Mouse (Mus musculus) left cerebral cortex, postnatal 14 days (tissue): ENCODE results near the gene Znrf1. TPM values are rescaled to one million over a fixed set of nuclear protein-coding genes. Genes with fewer than 3 reads are reported as not detected.

Experiments used
- DNase-seq, 2 experiments: peaks; one replicate each; pipeline ENCODE4 v3.0.0; 2021 to 2022; ENCODE audit warnings: low spot score in 2 of 2, mixed read lengths in 1 of 2
- intact Hi-C: fragments of 180-260 bp; cut with DNase I; formaldehyde crosslinking; loops from one replicate; pipeline ENCODE4 v1.15.1; 2025
- total RNA-seq, 2 experiments: library from RNA; stranded (reverse); gene quantifications; 2 replicates each; pipeline ENCODE4 v1.2.3; 2021

Gene Znrf1
- total RNA-seq, 2 experiments from 2014 or later: 157 to 170 TPM

DNA sequence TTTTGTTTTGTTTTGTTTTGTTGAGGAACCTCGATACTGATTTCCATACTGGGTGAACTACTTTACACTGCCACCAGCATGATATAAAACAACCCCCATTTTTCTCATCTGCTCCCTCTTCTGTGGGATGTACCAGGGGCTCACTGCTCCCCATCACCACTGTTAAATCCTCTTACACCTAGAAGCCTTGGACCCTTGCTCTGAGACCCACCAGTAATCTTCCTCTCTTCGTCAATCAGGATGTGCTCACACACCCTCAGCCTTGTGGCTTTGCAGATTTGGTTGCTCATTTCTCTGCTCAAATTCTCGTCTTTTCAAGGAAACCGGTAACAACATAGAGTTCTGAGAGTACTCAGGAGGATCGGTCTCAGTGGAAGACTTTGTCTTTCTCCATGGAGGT is 7.8 kb upstream of the Znrf1 start:
- DNase-seq: no peak
- intact Hi-C loops: no loop called here

DNA sequence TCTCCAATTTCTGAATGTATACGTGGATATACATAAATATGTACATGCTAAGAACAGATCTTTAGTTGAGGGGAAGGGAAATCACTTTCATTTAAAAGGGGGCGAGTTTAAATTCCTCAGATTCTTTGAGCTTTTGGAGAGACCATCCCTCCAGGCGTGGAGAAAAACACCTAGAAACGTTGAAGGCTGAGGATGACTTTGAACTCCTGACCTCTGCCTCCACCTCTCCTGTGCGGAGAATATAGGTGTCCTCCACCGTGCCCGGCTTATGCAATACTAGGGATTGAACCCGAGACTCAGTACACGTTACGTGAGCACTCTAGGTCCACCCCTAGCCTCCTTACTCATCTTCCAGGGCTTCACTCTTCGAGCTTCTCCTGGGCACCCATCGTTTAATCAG is 4.7 kb upstream of the Znrf1 start:
- intact Hi-C loops: no loop called here
- DNase-seq: no peak

DNA sequence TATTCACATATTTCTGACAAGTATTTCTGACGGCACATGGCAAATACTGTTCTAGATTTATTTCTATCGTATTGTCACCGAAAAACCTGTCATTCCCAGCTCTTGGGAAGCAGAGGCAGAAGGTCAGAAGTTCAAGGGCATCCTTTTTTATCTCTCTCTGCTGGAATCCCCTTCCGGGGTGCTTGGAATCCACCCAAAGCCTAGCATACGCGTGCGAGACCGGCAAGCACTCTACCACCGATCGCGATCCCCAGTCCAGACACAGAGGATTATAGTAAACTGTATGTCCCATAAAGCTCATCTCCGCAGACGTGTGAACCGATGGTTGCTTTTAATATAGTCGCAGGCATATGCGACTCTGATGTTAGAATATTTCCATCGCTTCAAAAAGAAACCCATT is 4.3 kb upstream of the Znrf1 start:
- no peak for DNase-seq
- intact Hi-C loops: no loop called here

DNA sequence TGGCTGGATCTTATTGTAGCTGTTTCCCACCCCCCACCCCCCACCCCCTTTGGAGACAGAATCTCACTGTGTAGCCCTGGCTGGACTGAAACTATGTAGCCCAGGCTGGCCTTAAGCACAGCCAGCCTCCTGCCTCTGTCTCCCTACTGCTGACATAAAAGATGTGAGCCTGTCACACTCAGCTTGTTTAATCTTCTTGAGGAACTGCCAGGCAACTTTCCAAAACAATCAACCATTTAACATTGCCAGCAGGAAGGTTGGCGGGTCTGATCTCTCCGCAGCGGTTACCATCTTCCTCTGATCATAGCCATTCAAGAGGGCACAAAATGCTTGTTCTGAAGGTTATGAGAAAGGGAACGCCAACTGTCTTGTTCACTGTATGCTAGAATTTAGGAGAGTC is 2.4 kb upstream of the Znrf1 start:
- no peak for DNase-seq
- intact Hi-C loops: no loop called here

DNA sequence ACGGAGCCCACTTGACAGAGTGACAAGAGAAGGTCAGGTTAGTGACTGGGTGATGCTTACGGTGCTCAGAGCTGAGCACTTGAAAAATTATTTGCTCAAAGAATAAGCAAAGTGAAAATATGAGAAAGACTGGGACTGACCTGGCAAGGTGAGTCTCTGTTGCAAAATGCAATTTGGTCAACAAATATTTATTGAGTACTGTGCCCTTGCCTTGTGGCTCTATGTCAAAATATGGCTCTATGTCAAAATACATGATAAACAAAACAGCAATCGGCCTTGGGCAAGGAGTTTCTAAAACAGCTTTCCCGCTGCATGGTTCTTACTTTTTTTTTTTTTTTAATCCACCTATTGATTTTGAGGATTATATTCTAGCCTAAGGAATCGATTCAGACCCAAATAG is 406 bp upstream of the Znrf1 start:
- intact Hi-C loops: loop anchor here (5.0 kb wide), 1 partner anchor 107 kb away; the partner anchor contains the start of gene Zfp1
- no peak for DNase-seq

DNA sequence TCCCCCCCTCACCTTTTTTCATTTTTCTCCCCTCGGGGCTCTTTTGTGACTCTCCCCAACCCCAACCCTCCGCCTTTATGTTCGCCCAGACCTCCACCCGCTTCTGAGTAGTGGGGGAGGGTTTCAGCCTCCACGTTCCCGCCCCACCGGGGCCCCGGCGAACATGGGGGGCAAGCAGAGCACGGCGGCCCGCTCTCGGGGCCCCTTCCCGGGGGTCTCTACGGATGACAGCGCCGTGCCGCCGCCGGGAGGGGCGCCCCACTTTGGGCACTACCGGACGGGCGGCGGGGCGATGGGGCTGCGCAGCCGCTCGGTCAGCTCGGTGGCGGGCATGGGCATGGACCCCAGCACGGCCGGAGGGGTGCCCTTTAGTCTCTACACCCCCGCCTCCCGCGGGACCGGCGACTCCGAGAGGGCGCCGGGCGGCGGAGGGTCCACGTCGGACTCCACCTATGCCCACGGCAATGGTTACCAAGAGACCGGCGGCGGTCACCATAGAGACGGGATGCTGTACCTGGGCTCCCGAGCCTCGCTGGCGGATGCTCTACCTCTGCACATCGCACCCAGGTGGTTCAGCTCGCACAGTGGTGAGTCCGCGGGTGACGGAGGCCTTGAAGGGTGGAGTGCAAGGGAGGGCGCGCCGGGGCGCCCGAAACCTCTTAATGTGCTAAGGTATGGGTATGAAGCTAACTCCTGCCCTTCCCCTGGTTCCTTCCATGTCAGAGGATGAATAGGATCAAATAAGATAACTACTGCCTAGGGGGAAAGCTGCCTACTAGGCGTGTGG is 1.3 kb downstream of the Znrf1 start:
- peak; percentile 39 to 51 for DNase-seq
- intact Hi-C loops: loop anchor here (2.0 to 5.0 kb wide), 2 partner anchors 88 to 105 kb away; partner anchors contain the start of gene Zfp1

DNA sequence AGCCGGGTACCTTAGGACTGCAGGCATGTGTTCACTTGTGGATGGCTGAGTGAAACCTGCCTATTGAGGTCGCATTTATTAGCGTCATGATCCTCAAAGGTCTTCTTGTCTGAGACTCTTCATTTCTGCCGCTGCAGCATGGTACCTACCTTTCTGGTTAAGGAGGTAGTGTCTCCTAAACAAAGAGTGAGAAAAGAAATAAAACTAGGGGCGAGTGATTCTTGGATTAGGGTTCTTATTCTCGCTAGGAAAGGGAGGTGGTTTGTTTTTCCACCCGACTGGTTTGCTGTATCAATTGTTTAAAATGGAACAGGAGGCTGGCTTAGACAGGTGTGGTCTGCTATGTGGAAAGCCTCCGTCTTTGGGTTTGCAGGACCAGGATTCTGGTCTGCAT is 1.9 kb downstream of the Znrf1 start:
- no peak for DNase-seq
- intact Hi-C loops: loop anchor here (2.0 to 5.0 kb wide), 2 partner anchors 87 to 105 kb away; partner anchors contain the start of gene Zfp1

DNA sequence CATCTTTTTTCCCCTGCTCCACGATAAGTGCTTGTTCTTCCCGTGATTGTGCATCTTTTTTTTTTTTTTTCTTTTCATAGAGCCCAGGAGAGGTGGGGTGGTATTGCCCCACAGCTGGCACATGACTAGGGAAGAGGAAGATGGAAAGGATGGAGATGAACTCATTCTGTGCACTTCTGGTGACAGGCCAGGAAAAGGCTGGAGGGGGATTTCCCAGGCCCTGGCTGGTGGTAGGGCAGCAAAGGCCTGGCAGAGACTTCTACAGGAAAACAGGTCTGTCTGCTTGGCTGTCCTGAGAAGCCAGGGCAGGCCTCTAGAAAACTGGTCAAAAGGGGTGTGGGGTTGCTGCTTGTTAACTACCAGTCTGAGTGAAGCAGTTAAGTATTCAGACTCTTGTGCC is 2.3 kb downstream of the Znrf1 start:
- no peak for DNase-seq
- intact Hi-C loops: loop anchor here (5.0 kb wide), 1 partner anchor 104 kb away; the partner anchor contains the start of gene Zfp1

DNA sequence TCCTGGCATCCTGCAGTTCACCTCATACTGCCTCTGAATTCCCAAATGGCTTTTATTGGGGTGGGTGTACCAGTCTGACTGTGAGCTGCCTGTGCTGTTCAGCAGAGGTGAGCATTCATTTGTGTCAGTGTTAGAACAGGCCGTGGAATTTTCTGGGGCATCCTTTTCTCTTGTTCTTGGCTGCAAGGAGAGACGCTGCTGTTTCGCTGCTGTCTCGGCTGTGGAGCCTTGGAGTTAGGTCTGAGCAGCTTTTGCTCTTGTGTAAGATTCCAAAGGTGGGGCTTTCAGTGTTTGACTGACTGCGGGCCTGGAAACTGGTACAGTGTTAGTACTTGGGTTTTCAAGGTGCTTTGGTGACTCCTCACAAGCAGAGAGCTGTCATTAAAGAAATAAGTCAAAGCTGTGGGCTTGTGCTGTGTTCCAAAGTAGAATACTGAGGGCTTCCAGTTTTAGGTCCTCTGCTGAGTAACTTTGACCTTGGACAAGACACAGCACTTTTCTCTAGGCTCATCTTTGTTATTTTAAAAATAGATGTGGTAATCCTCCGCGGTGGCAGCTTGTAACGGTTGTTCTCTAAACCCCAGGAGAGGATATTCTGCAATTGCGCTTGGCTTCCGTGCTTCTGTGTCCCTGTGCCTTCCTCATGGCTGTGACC is 3.7 kb downstream of the Znrf1 start:
- intact Hi-C loops: loop anchor here (5.0 kb wide), 1 partner anchor 103 kb away; the partner anchor contains the start of gene Zfp1
- no peak for DNase-seq

DNA sequence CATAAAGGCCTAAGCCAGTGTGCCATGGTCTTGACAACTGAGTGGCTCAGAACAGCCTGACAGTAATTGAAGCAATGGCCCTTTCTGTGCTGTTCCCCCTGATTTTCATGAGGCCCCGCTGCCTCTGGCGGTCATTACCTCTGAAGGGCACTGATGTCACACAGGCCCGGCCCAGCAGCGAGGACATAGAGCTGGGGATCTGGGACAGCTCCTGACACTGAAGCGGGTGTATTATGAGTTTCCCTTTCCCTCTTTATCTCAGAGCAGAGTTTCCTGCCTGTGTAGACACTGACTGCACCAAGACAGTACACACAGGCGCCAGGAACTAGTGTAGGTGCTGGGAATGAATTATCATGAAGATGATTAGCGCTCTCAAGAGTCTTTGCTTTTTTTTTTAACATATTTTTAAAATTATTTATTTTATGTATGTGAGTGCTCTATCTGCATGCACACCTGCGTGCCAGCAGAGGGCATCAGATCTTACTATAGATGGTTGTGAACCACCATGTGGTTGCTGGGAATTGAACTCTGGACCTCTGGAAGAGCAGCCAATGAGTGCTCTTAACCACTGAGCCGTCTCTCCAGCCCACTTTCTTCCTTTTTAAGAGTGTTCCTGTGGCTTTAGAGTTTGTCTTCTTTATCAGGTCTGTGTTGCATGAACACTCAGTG is 7.9 kb downstream of the Znrf1 start:
- intact Hi-C loops: no loop called here
- DNase-seq: no peak

DNA sequence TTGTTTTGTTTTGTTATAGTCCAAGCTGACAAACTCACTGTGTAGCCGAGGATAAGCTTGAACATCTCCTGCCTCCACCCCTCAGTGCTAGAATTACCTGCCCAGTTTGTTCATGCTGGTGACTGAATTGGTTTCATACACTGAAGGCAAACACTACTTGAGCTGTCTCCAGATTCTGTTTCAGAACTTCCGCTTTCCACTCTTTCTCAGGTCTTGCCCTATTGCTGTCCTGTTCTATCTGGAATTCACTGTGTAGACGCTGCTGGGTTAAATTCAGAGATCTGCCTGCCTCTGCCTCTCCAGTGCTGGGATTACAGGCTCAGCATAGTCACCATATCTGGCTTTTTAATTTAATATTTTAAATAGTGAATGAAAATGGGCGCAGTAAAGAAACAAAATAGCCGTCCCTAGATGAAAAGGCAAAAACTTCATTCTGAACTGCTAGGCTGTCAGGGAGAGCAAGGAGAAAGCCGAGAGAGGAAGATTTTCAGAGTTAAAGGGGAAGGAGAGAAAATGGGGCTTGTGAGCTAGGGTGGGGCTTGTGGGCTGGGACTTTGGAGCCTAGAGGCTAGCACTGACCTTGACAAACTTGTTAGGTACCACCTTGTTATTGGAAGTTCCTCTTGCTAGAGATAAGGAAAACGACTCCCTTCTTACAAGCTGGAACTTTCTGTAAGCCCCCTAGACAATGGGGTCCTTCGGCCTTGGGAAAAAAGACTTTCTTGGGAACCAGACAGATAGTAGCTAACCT is 9.7 kb downstream of the Znrf1 start:
- no peak for DNase-seq
- intact Hi-C loops: no loop called here

DNA sequence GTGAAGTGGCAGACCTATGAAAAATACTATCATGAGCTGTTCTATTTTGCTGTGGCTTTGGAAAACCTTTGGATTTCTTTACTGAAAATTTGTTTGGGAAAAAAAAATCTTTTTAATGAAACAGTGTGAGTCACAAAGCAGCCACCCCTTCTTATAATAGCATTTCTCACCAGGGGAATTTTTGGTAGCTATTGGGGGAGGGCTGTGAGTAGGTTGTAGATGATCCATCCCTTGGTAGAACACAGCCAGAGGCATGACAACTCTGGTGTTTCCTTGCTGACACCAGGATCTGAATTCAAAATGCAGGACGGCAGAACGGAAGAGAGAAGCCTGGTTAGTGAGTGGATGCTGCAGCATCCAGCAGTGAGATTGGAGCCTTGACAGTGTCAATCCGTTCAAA is 11.2 kb downstream of the Znrf1 start:
- intact Hi-C loops: no loop called here
- no peak for DNase-seq

DNA sequence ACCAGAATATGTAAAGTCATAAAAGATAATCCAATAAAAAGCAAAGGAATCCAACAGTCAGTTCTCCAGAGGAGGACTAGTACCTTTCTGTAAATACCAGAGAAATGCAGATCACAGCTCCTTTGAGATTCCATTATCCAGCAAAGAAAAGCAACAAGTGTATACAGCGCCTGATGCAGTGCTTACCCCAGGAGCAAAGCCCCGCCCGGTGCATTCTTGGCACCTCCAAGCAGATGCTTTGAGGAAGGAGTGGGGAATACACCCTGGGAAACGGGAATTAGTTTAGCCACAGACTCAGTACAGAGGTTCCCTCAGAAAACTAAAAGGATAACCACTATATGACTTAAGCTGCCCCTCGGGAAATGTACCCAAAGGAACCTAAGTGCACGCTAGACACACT is 12.3 kb downstream of the Znrf1 start:
- intact Hi-C loops: no loop called here
- DNase-seq: no peak

DNA sequence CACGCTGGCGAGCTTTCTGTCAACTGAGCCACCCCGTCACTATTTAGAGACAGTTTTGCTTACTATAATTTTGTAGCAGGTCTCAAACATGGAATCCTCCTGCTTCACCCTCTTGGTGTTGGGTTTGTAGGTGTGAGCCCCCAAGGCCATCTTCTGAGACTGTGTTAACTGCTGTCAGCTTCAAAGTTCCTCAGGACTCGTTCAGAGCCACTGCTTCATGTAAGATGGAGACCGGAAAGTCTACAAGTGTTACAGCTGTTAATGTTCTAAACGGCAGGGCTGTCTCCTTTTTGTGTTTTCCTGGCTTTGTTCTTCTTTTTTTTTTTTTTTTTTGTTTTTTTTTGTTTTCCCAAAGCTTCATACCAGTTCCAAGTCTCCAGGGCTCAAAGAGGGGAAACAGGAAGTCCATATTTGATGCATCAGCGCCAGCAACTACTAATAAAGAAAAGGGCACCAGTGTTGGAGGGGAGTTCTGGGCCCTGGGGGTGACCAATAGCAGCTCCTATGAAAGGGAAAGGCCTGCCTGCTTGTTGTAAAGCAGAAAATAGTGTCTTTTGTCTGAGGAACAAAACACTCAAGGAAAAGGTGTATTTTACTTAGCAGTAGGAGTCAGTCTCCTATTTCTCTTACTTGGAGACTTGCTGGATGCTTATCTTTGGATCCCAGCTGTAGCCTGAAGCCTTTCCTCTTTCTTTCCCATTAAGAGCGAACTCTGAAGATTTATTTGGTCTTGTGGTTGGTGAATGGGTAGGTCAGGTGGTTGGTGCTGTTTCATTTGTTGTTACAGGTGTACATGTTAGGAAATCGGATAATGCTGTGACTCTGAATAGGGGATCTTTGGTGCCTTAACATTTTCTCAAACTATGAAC is 14.3 kb downstream of the Znrf1 start:
- no peak for DNase-seq
- intact Hi-C loops: no loop called here

DNA sequence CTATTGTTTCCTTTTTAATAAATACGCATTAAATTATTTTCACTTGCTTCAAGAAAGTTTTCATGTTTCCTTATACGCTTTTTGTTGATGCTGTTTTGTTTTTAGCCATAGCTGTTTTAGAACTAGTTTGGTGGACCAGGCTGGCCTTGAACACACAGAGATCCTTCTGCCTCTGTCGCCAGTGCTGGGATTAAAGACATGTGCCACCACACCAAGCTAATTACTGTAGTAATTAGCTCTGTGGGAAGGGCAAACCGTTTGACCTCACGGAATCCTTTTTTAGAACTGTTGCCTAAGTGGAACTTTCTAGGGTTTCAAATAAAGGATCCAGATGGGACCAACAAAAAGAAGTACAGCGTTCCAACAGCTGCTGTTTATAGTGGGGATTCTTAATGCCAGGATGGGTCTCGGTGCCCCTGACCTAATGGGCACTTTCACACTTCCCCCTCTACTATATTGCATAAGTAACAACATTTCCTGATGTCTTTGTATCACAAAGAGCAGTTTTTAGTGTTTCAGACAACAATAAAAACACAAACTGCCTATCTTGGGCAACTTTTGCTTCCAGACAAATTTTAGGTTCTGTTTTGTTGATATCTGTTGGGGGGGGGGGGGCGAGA is 15.7 kb downstream of the Znrf1 start:
- intact Hi-C loops: no loop called here

DNA sequence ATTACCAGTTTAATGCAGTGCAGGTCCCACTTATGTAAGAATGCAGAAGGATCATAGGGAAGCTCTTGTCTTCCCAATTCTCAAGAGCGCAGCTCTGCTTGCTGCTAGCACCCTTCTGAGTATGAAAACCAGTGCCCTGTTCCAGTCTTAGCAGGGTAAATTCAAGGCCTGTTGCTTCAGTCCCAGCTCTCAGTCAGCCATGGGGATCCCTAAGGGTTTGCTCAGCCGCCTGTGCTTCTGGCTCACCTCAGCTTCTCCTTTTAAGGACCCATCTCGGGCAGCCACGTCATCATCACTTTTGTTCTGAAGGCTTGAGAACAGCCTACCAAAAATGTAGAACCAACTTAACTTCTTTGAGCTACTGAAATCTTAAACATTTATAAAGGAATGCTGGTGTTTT is 25.9 kb downstream of the Znrf1 start:
- no peak for DNase-seq
- intact Hi-C loops: no loop called here

More for the DNA sequence above, 15.7 kb downstream of the Znrf1 start:
- DNase-seq: no peak

DNA sequence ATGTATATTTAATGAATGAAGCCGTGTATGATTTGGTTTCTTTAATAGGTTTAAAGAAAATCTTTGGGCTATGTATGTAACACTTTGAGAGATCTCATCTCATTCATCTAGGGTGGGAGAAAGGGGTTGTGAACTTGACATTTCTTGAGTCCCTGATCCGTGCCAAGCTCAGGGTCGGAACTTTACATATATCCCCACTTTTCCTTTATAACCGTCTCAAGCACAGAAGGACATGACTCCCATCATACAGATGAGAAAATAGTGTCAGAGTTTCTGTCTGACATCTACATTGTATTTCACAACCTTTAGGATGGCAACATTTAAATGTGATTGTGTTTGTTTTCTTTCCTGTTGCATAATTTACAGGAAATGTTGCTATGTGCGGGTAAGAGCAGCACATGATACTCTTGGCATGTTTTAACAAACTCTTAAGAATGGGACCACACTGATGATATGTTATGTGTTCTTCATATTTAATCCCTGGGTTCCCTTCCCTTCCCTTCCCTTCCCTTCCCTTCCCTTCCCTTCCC is 26.4 kb downstream of the Znrf1 start:
- no peak for DNase-seq
- intact Hi-C loops: no loop called here

DNA sequence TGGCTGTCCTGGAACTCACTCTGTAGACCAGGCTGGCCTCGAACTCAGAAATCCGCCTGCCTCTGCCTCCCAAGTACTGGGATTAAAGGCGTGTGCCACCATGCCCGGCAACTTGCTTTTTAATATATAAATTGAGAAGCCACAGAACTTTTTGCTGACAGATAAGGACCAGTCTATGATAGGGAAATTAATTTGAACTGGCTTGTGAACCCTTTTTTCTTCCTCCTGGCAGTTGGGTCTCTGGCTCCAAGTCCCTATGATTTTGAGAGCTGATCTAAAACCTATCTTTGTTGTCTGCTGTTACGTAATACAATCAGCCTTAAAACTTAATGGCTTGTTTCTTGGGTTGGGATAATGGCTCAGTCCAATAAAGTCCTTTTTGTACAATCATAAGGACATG is 27.2 kb downstream of the Znrf1 start:
- DNase-seq: no peak
- intact Hi-C loops: no loop called here
